Mouse (Mus musculus) small intestine, adult 2 months (tissue): ENCODE results near the gene Epha3. TPM values are rescaled to one million over a fixed set of nuclear protein-coding genes. Genes with fewer than 3 reads are reported as not detected.

ENCODE experiments used
- H3K27ac ChIP-seq: fragments of 200-500 bp; 2 replicates; pipeline ENCODE4 v1.5.1; 2012; ENCODE audit warnings: low read depth, low read length, control low read depth, inconsistent platforms; ENCODE audit not compliant: insufficient read depth
- H3K27me3 ChIP-seq: fragments of 200-500 bp; 2 replicates; pipeline ENCODE4 v1.6.1; 2012; ENCODE audit warnings: mild to moderate bottlenecking, moderate library complexity, low read length, inconsistent platforms; ENCODE audit not compliant: control insufficient read depth, insufficient read depth
- H3K36me3 ChIP-seq: fragments of 200-500 bp; 2 replicates; pipeline ENCODE4 v1.6.1; 2012; ENCODE audit warnings: mild to moderate bottlenecking, low read length, control low read depth, inconsistent platforms; ENCODE audit not compliant: control insufficient read depth, insufficient read depth
- H3K4me1 ChIP-seq: fragments of 200-500 bp; 2 replicates; pipeline ENCODE4 v1.6.1; 2012; ENCODE audit warnings: low read length, inconsistent platforms, mixed read lengths; ENCODE audit not compliant: control insufficient read depth, insufficient read depth, insufficient read length
- H3K4me3 ChIP-seq: fragments of 200-500 bp; 2 replicates; pipeline ENCODE4 v1.5.1; 2012; ENCODE audit warnings: low read depth, mild to moderate bottlenecking, control low read depth, inconsistent platforms, low read length, moderate library complexity
- CTCF ChIP-seq: fragments of 200-500 bp; IDR thresholded peaks from 2 replicates; pipeline ENCODE4 v1.5.1; 2012; ENCODE audit warnings: low read depth, mild to moderate bottlenecking, control low read depth, inconsistent platforms, low read length, moderate library complexity, mixed read lengths; ENCODE audit not compliant: insufficient replicate concordance, insufficient read length; ENCODE audit errors: extremely low read depth
- POLR2A ChIP-seq: fragments of 200-500 bp; IDR thresholded peaks from 2 replicates; pipeline ENCODE4 v1.6.1; 2012; ENCODE audit warnings: low read depth, mild to moderate bottlenecking, control low read depth, inconsistent platforms, low read length, moderate library complexity
- WGBS: fragments of 180-500 bp; shearing (Covaris S2); methylation state at CpG from one replicate; pipeline ENCODE4 v1.1.7; 2018; 5-methylcytosine and 5-hydroxymethylcytosine counted together
- polyA plus RNA-seq: library from polyadenylated mRNA; depleted of rRNA; stranded (reverse); fragments of >200 nt; gene quantifications from 2 replicates; pipeline ENCODE4 v1.2.3, GENCODE M21; 2012

Epha3 gene
- polyA plus RNA-seq, 1 experiment = 0.05 TPM

GRCm38 (mm10) chr16:63658302-63658974, 205.5 kb downstream of the Epha3 start:
- Histone ChIP-seq H3K27ac (no peak overlapping the region), H3K4me1 (no peaks in the 10 kb centered on the region), H3K27me3 (no peaks in the 10 kb centered on the region), H3K4me3 (no peak overlapping the region), H3K36me3 (no peaks in the 10 kb centered on the region)
- no peak for TF ChIP-seq POLR2A
- TF ChIP-seq CTCF = no peak
- WGBS = 51% methylated on average over 4 of the region's 4 CpGs

- Histone ChIP-seq H3K4me1 (no peaks in the 10 kb centered on the region), H3K4me3 (no peak overlapping the region), H3K27ac (no peak overlapping the region), H3K27me3 (no peaks in the 10 kb centered on the region), H3K36me3 (no peaks in the 10 kb centered on the region)
- WGBS = 63% methylated on average over 2 of the region's 2 CpGs
- TF ChIP-seq CTCF (no peak), POLR2A (no peak)
Measured at GRCm38 (mm10) chr16:63657743-63658142, 206.2 kb downstream of the Epha3 start.

GRCm38 (mm10) chr16:63653393-63653918, 210.5 kb downstream of the Epha3 start:
- Histone ChIP-seq H3K36me3 (no peaks in the 10 kb centered on the region), H3K27ac (no peak overlapping the region), H3K27me3 (no peaks in the 10 kb centered on the region), H3K4me1 (no peaks in the 10 kb centered on the region), H3K4me3 (no peak overlapping the region)
- 89% methylated on average over 5 of the region's 5 CpGs for WGBS
- TF ChIP-seq POLR2A (no peak), CTCF (no peak)

- Histone ChIP-seq H3K36me3 (no peaks in the 10 kb centered on the region), H3K4me1 (no peaks in the 10 kb centered on the region), H3K4me3 (no peak overlapping the region), H3K27me3 (no peaks in the 10 kb centered on the region), H3K27ac (no peak overlapping the region)
- 27% methylated on average over 3 of the region's 3 CpGs for WGBS
- no peak for TF ChIP-seq POLR2A
- no peak for TF ChIP-seq CTCF
Measured at GRCm38 (mm10) chr16:63650760-63651159, 213.2 kb downstream of the Epha3 start.

GRCm38 (mm10) chr16:63646577-63646976, 217.4 kb downstream of the Epha3 start:
- Histone ChIP-seq H3K27me3 (no peaks in the 10 kb centered on the region), H3K27ac (no peak overlapping the region), H3K36me3 (no peaks in the 10 kb centered on the region), H3K4me3 (no peak overlapping the region), H3K4me1 (no peaks in the 10 kb centered on the region)
- TF ChIP-seq CTCF (no peak), POLR2A (no peak)

- Histone ChIP-seq H3K4me3 (no peak overlapping the region), H3K27ac (no peak overlapping the region), H3K36me3 (no peaks in the 10 kb centered on the region), H3K4me1 (no peaks in the 10 kb centered on the region), H3K27me3 (no peaks in the 10 kb centered on the region)
- 68% methylated on average over 2 of the region's 2 CpGs for WGBS
- TF ChIP-seq CTCF = no peak
- no peak for TF ChIP-seq POLR2A
Measured at GRCm38 (mm10) chr16:63642641-63643040, 221.3 kb downstream of the Epha3 start.

GRCm38 (mm10) chr16:63641603-63642002, 222.4 kb downstream of the Epha3 start:
- WGBS = 23% methylated on average over 3 of the region's 3 CpGs
- Histone ChIP-seq H3K4me1 (no peaks in the 10 kb centered on the region), H3K27ac (no peak overlapping the region), H3K4me3 (no peak overlapping the region), H3K36me3 (no peaks in the 10 kb centered on the region), H3K27me3 (no peaks in the 10 kb centered on the region)
- TF ChIP-seq CTCF (no peak), POLR2A (no peak)
